Mouse (Mus musculus) urinary bladder, postnatal 10 days (tissue): ENCODE results near the gene Sar1b.

ENCODE experiments used
- DNase-seq: peaks from one replicate; pipeline ENCODE4 v3.0.0; 2022; ENCODE audit warnings: low spot score

Gene Sar1b

GRCm38 (mm10) chr11:51831962-51832909 lies 68.7 kb downstream of the Sar1b start:
- DNase-seq, result no peak

- DNase-seq, result no peak
Observed at GRCm38 (mm10) chr11:51832992-51833391, 69.5 kb downstream of the Sar1b start.

- no peak for DNase-seq
Observed at GRCm38 (mm10) chr11:51833393-51834066, 70.0 kb downstream of the Sar1b start.

- no peak for DNase-seq
Observed at GRCm38 (mm10) chr11:51834067-51834411, 70.6 kb downstream of the Sar1b start.

GRCm38 (mm10) chr11:51835598-51835997 lies 72.1 kb downstream of the Sar1b start:
- DNase-seq, result no peak

GRCm38 (mm10) chr11:51836506-51836905 lies 73.0 kb downstream of the Sar1b start:
- DNase-seq, result no peak

GRCm38 (mm10) chr11:51837164-51838153 lies 74.0 kb downstream of the Sar1b start:
- no peak for DNase-seq

GRCm38 (mm10) chr11:51839106-51839505 lies 75.6 kb downstream of the Sar1b start:
- DNase-seq, result no peak

GRCm38 (mm10) chr11:51839973-51840372 lies 76.5 kb downstream of the Sar1b start:
- no peak for DNase-seq

- no peak for DNase-seq
Observed at GRCm38 (mm10) chr11:51840657-51841056, 77.2 kb downstream of the Sar1b start.

GRCm38 (mm10) chr11:51841149-51841548 lies 77.7 kb downstream of the Sar1b start:
- no peak for DNase-seq
